Mouse (Mus musculus): ENCODE measurements at regions not wholly inside any gene's neighbourhood (a gene's known extent, or its start where the extent isn't known, plus 50 kb on each side); places are given as distances from the start of the nearest gene placed in this dataset.

- Histone ChIP-seq H3K4me3 (no peak overlapping the region), H3K4me1 (replicated peaks) (no peaks in the 10 kb centered on the region)
- WGBS: 86% methylated on average over 5 of the region's 5 CpGs
These were observed 692.9 kb downstream of the Vrk1 start for GRCm38 (mm10) chr12:106702958-106703357.

DNA sequence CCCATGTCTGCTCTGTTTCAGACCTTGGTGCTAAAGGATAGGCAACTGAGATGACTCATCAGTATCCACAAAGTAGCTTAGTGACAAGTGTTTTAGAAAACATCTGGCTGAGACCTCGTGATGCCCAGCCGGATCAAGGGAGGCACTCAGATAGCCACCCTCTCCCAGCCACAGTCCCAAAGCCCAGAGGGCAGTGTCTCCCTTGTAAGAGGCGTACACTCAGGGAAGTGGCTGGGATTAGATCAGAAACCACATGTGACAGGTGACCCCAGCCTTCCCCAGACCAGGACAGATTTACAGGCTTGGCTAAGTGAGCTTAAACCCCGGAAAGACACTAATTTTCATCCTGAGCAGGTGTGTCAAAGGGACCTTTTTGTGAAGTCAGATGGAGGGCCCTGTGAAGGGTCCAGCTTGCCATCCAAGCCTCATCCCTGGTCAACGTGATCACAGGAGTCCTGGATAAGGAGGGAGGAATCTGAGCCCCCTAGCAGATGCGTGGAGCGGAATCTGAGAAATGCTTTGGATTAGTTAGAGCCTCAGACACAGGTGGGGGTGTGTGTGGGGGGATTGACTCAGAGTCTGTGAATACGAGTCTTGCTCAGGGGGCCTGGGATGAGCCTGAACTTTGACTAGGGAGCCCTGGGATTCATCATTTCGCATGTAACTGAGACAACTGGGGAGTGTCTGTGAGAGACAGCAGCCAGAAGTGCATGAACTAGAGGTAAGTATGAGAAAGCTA lies 711.4 kb downstream of the Vrk1 start:
- 51% methylated on average over 9 of the region's 9 CpGs for WGBS
- no peak overlapping the region for H3K4me3 ChIP-seq
- ATAC-seq (replicated peaks; ENCODE audit: insufficient number of reproducible peaks, insufficient read depth, low FRiP score, low read depth): no peak

More at GRCm38 (mm10) chr12:106702958-106703357, 692.9 kb downstream of the Vrk1 start:
- Histone ChIP-seq H3K9ac (no peak overlapping the region), H3K9me3 (replicated peaks) (no peaks in the 10 kb centered on the region), H3K27ac (no peak overlapping the region), H3K36me3 (no peaks in the 10 kb centered on the region), H3K27me3 (no peaks in the 10 kb centered on the region), H3K4me2 (no peak overlapping the region)
- no peak for ATAC-seq (replicated peaks; ENCODE audit: insufficient number of reproducible peaks, insufficient read depth, low FRiP score, low read depth)

DNA sequence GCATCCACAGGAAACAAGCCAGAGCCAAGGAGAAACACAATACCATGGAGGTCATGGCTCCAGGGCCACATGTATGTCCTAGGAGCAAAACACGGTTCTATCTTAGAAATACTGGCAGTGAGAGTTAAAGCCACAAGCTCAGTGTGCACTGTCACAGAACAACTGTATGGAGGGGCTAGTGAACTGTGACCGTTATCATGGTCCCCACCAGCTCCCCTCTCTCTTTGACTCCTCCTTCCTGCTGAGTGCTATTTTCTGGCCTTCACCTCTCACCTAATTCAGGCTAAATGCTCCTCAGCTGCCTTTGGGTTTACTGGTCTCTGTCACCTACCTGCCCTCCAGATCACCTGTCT lies 712.0 kb downstream of the Vrk1 start:
- Histone ChIP-seq H3K9ac (no peak overlapping the region), H3K36me3 (no peaks in the 10 kb centered on the region), H3K27ac (no peak overlapping the region), H3K4me1 (replicated peaks) (no peaks in the 10 kb centered on the region), H3K4me2 (no peak overlapping the region), H3K27me3 (no peaks in the 10 kb centered on the region), H3K4me3 (no peak overlapping the region), H3K9me3 (replicated peaks) (no peaks in the 10 kb centered on the region)
- no peak for ATAC-seq (replicated peaks; ENCODE audit: insufficient number of reproducible peaks, insufficient read depth, low FRiP score, low read depth)
- 61% methylated on average over 2 of the region's 2 CpGs for WGBS

More for the DNA sequence above, 711.4 kb downstream of the Vrk1 start:
- no peak overlapping the region for H3K4me2 ChIP-seq
- H3K27ac ChIP-seq: no peak overlapping the region
- H3K4me1 ChIP-seq (replicated peaks): no peaks in the 10 kb centered on the region
- no peak overlapping the region for H3K9ac ChIP-seq
- H3K27me3 ChIP-seq: no peaks in the 10 kb centered on the region
- H3K9me3 ChIP-seq (replicated peaks): no peaks in the 10 kb centered on the region
- H3K36me3 ChIP-seq: no peaks in the 10 kb centered on the region

GRCm38 (mm10) chr12:106722761-106723160 lies 712.7 kb downstream of the Vrk1 start:
- 88% methylated on average over 4 of the region's 4 CpGs for WGBS
- ATAC-seq (replicated peaks; ENCODE audit: insufficient number of reproducible peaks, insufficient read depth, low FRiP score, low read depth): no peak
- no peak overlapping the region for H3K4me2 ChIP-seq

DNA sequence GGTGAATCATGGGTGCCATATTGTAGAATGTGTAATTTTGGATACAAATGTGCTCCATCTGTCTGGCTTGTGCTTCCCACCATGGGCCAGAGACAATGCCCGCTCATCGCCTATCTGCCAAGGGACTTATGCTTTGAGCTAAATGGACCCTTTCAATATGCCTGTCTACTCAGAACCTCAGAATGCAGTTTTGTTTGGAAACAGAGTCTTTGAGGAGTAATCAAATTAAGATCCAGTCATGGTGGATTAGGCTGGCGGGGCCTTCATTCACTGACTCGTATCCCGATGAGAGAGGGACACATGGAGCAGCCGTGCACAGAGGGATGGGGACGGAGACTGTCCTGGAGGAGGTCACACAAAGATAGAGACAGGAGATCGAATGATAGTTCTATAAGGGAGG lies 716.9 kb downstream of the Vrk1 start:
- Histone ChIP-seq H3K4me3 (no peak overlapping the region), H3K27ac (no peak overlapping the region), H3K4me2 (no peak overlapping the region), H3K27me3 (no peaks in the 10 kb centered on the region), H3K4me1 (replicated peaks) (no peaks in the 10 kb centered on the region), H3K9ac (no peak overlapping the region), H3K9me3 (replicated peaks) (no peaks in the 10 kb centered on the region), H3K36me3 (no peaks in the 10 kb centered on the region)
- WGBS: 88% methylated on average over 8 of the region's 8 CpGs
- ATAC-seq (replicated peaks; ENCODE audit: insufficient number of reproducible peaks, insufficient read depth, low FRiP score, low read depth): no peak

More at GRCm38 (mm10) chr12:106722761-106723160, 712.7 kb downstream of the Vrk1 start:
- no peaks in the 10 kb centered on the region for H3K27me3 ChIP-seq
- no peak overlapping the region for H3K27ac ChIP-seq
- no peaks in the 10 kb centered on the region for H3K4me1 ChIP-seq (replicated peaks)
- no peaks in the 10 kb centered on the region for H3K36me3 ChIP-seq
- H3K9me3 ChIP-seq (replicated peaks): no peaks in the 10 kb centered on the region
- H3K9ac ChIP-seq: no peak overlapping the region
- H3K4me3 ChIP-seq: no peak overlapping the region

DNA sequence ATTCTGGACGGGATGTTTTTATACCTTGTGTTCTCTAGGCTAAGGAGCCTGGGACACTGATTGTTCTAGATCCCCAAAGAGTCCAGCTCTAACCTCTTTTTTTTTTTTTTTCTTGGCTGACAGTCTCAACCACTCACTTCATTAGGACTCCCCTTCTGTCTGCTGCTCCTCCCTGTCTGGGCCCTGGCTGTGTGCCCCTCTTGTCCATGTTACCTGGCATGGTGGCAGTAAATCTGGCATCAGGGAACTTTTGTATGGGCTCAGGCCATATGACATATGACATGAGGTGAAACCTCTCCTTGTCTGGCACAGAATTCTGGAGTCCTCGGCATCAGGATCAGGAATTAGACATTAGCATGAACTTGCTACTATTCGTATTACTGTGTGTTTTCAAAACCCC lies 717.5 kb downstream of the Vrk1 start:
- no peak overlapping the region for H3K4me3 ChIP-seq
- H3K4me2 ChIP-seq: no peak overlapping the region
- H3K4me1 ChIP-seq (replicated peaks): no peaks in the 10 kb centered on the region
- no peaks in the 10 kb centered on the region for H3K9me3 ChIP-seq (replicated peaks)
- 83% methylated on average over 3 of the region's 3 CpGs for WGBS
- no peak for ATAC-seq (replicated peaks; ENCODE audit: insufficient number of reproducible peaks, insufficient read depth, low FRiP score, low read depth)
- no peaks in the 10 kb centered on the region for H3K27me3 ChIP-seq
- H3K36me3 ChIP-seq: no peaks in the 10 kb centered on the region
- H3K9ac ChIP-seq: no peak overlapping the region
- H3K27ac ChIP-seq: no peak overlapping the region

- WGBS: 74% methylated on average over 5 of the region's 5 CpGs
- Histone ChIP-seq H3K36me3 (no peaks in the 10 kb centered on the region), H3K4me3 (no peak overlapping the region), H3K4me1 (replicated peaks) (no peaks in the 10 kb centered on the region), H3K9ac (no peak overlapping the region), H3K27me3 (no peaks in the 10 kb centered on the region), H3K9me3 (replicated peaks) (no peaks in the 10 kb centered on the region), H3K27ac (no peak overlapping the region), H3K4me2 (no peak overlapping the region)
- ATAC-seq (replicated peaks; ENCODE audit: insufficient number of reproducible peaks, insufficient read depth, low FRiP score, low read depth): no peak
These were observed 719.7 kb downstream of the Vrk1 start for GRCm38 (mm10) chr12:106729686-106730085.

DNA sequence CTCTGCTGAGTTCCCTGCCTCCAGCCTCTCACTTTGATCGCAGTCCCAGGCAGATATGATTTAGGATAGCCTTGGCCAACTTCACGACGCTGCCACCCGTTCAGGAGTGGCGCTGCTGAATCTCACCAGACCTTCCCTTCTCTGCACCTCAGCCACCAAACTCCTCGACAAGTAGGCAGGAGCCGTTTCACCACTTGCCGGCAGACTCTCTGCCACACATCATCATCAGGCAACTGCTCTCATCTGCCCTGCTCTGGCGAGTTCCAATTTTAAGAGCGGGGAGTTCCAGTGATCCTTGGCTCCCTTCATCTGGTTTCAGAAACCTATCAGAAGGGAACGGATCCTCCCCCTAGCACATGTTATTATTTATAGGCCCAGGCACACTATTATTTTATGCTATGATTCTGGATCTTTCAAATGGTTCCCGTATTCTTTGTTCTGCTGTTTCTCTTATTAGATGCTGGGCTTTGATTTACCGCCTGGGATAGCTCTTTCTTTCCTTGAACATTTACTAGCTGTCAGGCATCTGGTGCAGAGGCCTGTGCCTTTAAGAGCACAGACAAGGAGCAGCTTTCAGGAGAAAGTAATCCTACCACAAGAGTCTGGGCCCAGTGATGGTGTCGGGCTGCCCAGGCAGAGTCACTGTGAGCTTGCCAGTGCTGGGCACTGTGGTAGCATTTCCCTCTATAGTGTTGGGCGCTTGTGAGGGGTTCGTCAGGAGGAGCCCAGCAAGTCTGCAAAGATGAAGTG lies 722.3 kb downstream of the Vrk1 start:
- H3K9ac ChIP-seq: no peak overlapping the region
- no peaks in the 10 kb centered on the region for H3K4me1 ChIP-seq (replicated peaks)
- ATAC-seq (replicated peaks; ENCODE audit: insufficient number of reproducible peaks, insufficient read depth, low FRiP score, low read depth): no peak
- H3K4me3 ChIP-seq: no peak overlapping the region
- H3K27ac ChIP-seq: no peak overlapping the region
- no peaks in the 10 kb centered on the region for H3K9me3 ChIP-seq (replicated peaks)
- H3K27me3 ChIP-seq: no peaks in the 10 kb centered on the region
- 59% methylated on average over 16 of the region's 16 CpGs for WGBS
- no peak overlapping the region for H3K4me2 ChIP-seq
- H3K36me3 ChIP-seq: no peaks in the 10 kb centered on the region

DNA sequence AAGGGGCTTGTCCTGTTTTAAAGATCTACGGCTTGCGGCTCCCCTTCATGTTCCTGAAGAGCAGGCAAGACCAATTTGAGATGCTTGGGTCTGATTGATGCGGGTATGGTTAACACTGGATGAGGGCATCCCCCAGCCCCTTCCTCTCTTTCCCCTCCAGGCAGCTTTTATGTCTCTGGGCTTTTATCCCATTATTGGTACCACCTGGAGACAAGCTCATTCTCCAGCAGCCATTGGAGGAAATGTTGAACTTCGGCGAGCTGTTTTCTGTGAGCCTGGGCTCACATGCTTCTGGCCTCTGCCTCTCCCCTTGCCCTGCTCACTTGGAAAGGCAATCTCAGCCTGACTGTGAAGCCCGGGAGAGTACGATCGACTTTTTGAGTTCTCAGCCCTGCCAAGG lies 738.7 kb downstream of the Vrk1 start:
- 85% methylated on average over 8 of the region's 8 CpGs for WGBS
- no peak overlapping the region for H3K9ac ChIP-seq
- H3K4me3 ChIP-seq: no peak overlapping the region
- H3K4me1 ChIP-seq (replicated peaks): no peaks in the 10 kb centered on the region
- ATAC-seq (replicated peaks; ENCODE audit: insufficient number of reproducible peaks, insufficient read depth, low FRiP score, low read depth): no peak
- no peak overlapping the region for H3K4me2 ChIP-seq
- H3K27me3 ChIP-seq: no peaks in the 10 kb centered on the region
- H3K9me3 ChIP-seq (replicated peaks): no peaks in the 10 kb centered on the region
- no peaks in the 10 kb centered on the region for H3K36me3 ChIP-seq
- H3K27ac ChIP-seq: no peak overlapping the region

GRCm38 (mm10) chr12:106763552-106763951 lies 724.9 kb upstream of the 3110018I06Rik start:
- Histone ChIP-seq H3K9me3 (replicated peaks) (no peaks in the 10 kb centered on the region), H3K4me2 (no peak overlapping the region), H3K4me3 (no peak overlapping the region), H3K27ac (no peak overlapping the region), H3K36me3 (no peaks in the 10 kb centered on the region), H3K27me3 (no peaks in the 10 kb centered on the region), H3K4me1 (replicated peaks) (no peaks in the 10 kb centered on the region), H3K9ac (no peak overlapping the region)
- ATAC-seq (replicated peaks; ENCODE audit: insufficient number of reproducible peaks, insufficient read depth, low FRiP score, low read depth): no peak
- 74% methylated on average over 7 of the region's 7 CpGs for WGBS

- Histone ChIP-seq H3K27ac (no peak overlapping the region), H3K9ac (no peak overlapping the region), H3K36me3 (no peaks in the 10 kb centered on the region), H3K9me3 (replicated peaks) (no peaks in the 10 kb centered on the region), H3K27me3 (no peaks in the 10 kb centered on the region), H3K4me1 (replicated peaks) (no peaks in the 10 kb centered on the region), H3K4me3 (no peak overlapping the region), H3K4me2 (no peak overlapping the region)
- 77% methylated on average over 7 of the region's 7 CpGs for WGBS
- no peak for ATAC-seq (replicated peaks; ENCODE audit: insufficient number of reproducible peaks, insufficient read depth, low FRiP score, low read depth)
These were observed 723.9 kb upstream of the 3110018I06Rik start for GRCm38 (mm10) chr12:106764516-106764915.

DNA sequence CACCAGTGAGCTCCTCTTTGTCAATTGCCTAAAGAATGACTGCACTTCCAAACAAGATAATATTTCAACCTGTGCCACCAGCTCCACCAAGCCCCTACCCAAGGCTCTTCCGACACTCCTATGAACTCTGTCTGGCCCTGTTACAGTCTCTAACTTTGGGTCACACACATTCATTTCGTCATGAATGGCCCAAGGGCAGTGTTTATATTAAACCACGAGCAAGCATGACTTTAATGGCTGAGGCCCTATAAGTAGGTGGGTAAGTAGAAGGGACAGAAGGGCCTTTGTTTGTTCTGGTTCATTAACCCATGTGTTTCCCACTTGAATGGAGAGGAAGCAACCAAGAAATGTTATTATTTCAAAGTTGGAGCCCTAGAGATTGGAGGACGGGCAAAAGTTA lies 714.9 kb upstream of the 3110018I06Rik start:
- Histone ChIP-seq H3K4me1 (replicated peaks) (no peaks in the 10 kb centered on the region), H3K27me3 (no peaks in the 10 kb centered on the region), H3K9ac (no peak overlapping the region), H3K27ac (no peak overlapping the region), H3K9me3 (replicated peaks) (no peaks in the 10 kb centered on the region), H3K36me3 (no peaks in the 10 kb centered on the region), H3K4me2 (no peak overlapping the region), H3K4me3 (no peak overlapping the region)
- 69% methylated on average over 4 of the region's 4 CpGs for WGBS
- no peak for ATAC-seq (replicated peaks; ENCODE audit: insufficient number of reproducible peaks, insufficient read depth, low FRiP score, low read depth)
